Mouse (Mus musculus) forebrain, postnatal 0 days (tissue): Measurements from ENCODE around the gene Serac1. TPM values are rescaled to one million over a fixed set of nuclear protein-coding genes. Genes with fewer than 3 reads are reported as not detected.

Experiments
- ATAC-seq: fragments of 200-750 bp; cut with Nextera tagmentation; 2 replicates; pipeline ENCODE4 v1.8.0; 2017; ENCODE audit warnings: mild to moderate bottlenecking, moderate library complexity
- DNase-seq: peaks from one replicate; pipeline ENCODE4 v3.0.0-alpha.2; 2015
- H3K27ac ChIP-seq: fragments of 300-500 bp; sonication (generic); 2 replicates; pipeline ENCODE4 v1.5.1; 2014; ENCODE audit warnings: low read depth, mild to moderate bottlenecking, antibody characterized with exemption, low read length, moderate library complexity, mixed read lengths
- H3K27me3 ChIP-seq: fragments of 300-500 bp; sonication (generic); 2 replicates; pipeline ENCODE4 v1.6.1; 2014; ENCODE audit warnings: mild to moderate bottlenecking, low read length, mixed read lengths; ENCODE audit not compliant: insufficient read depth
- H3K36me3 ChIP-seq: fragments of 300-500 bp; sonication (generic); 2 replicates; pipeline ENCODE4 v1.6.1; 2014; ENCODE audit warnings: mild to moderate bottlenecking, moderate library complexity; ENCODE audit not compliant: insufficient read depth
- H3K4me1 ChIP-seq: fragments of 300-500 bp; sonication (generic); 2 replicates; pipeline ENCODE4 v1.6.1; 2014; ENCODE audit warnings: antibody characterized with exemption; ENCODE audit not compliant: insufficient read depth
- H3K4me2 ChIP-seq: fragments of 300-500 bp; sonication (generic); 2 replicates; pipeline ENCODE4 v1.6.1; 2014; ENCODE audit warnings: low read depth, mild to moderate bottlenecking, moderate library complexity
- H3K4me3 ChIP-seq: fragments of 300-500 bp; sonication (generic); 2 replicates; pipeline ENCODE4 v1.5.1; 2014; ENCODE audit warnings: low read depth, low read length, mixed read lengths
- H3K9ac ChIP-seq: fragments of 300-500 bp; sonication (generic); 2 replicates; pipeline ENCODE4 v1.6.1; 2014; ENCODE audit warnings: mild to moderate bottlenecking
- H3K9me3 ChIP-seq: fragments of 300-500 bp; sonication (generic); 2 replicates; pipeline ENCODE4 v1.6.1; 2016; ENCODE audit warnings: low read length
- CTCF ChIP-seq: sonication (generic); IDR thresholded peaks from 2 replicates; pipeline ENCODE4 v1.5.1; 2016; ENCODE audit warnings: antibody characterized with exemption, control low read depth, low read depth
- WGBS: fragments of 180-500 bp; shearing (Covaris S2); extraction: QIAGEN DNeasy Blood & Tissue Kit; methylation state at CpG from one replicate; pipeline ENCODE4 v1.1.7; 2014; 5-methylcytosine and 5-hydroxymethylcytosine counted together
- polyA plus RNA-seq: library from polyadenylated mRNA; unstranded; fragments of >200 nt; fragmentation: Nextera tagmentation; extraction: Ambion mirVana; gene quantifications from 2 replicates; pipeline ENCODE4 v1.2.1, GENCODE M21; 2015
- total RNA-seq: library from RNA; depleted of rRNA; stranded (reverse); fragments of >200 nt; gene quantifications from 2 replicates; pipeline ENCODE4 v1.2.3, GENCODE M21; 2014; rRNA removed

Gene Serac1
- total and polyA plus RNA-seq, 2 experiments from 2014 or later = 6.2 to 14.7 TPM

- Histone ChIP-seq H3K9me3 (no peaks in the 10 kb centered on the region), H3K27me3 (no peaks in the 10 kb centered on the region), H3K36me3 (no peaks in the 10 kb centered on the region), H3K27ac (no peak overlapping the region), H3K4me1 (no peaks in the 10 kb centered on the region), H3K4me3 (no peak overlapping the region), H3K9ac (no peak overlapping the region), H3K4me2 (no peak overlapping the region)
- 81% methylated on average over 5 of the region's 5 CpGs for WGBS
- TF ChIP-seq CTCF = no peak
- ATAC-seq (no peak), DNase-seq (no peak)
These were observed 80.5 kb downstream of the Serac1 start for GRCm38 (mm10) chr17:5999039-5999543.

- Histone ChIP-seq H3K27me3 (no peaks in the 10 kb centered on the region), H3K4me2 (no peak overlapping the region), H3K36me3 (no peaks in the 10 kb centered on the region), H3K27ac (no peak overlapping the region), H3K9ac (no peak overlapping the region), H3K4me1 (no peaks in the 10 kb centered on the region), H3K4me3 (no peak overlapping the region), H3K9me3 (no peaks in the 10 kb centered on the region)
- DNase-seq = no peak
- no peak for TF ChIP-seq CTCF
- ATAC-seq = no peak
These were observed 81.4 kb downstream of the Serac1 start for GRCm38 (mm10) chr17:5998235-5998500.

- Histone ChIP-seq H3K9ac (no peak overlapping the region), H3K27me3 (no peaks in the 10 kb centered on the region), H3K36me3 (no peaks in the 10 kb centered on the region), H3K27ac (no peak overlapping the region), H3K4me1 (no peaks in the 10 kb centered on the region), H3K4me2 (no peak overlapping the region), H3K4me3 (no peak overlapping the region), H3K9me3 (no peaks in the 10 kb centered on the region)
- no peak for TF ChIP-seq CTCF
- ATAC-seq (no peak), DNase-seq (no peak)
- 49% methylated on average over 16 of the region's 16 CpGs for WGBS
These were observed 81.9 kb downstream of the Serac1 start for GRCm38 (mm10) chr17:5997380-5998234.

- Histone ChIP-seq H3K9me3 (no peaks in the 10 kb centered on the region), H3K27me3 (no peaks in the 10 kb centered on the region), H3K27ac (no peak overlapping the region), H3K9ac (no peak overlapping the region), H3K4me2 (no peak overlapping the region), H3K4me3 (no peak overlapping the region), H3K4me1 (no peaks in the 10 kb centered on the region), H3K36me3 (no peaks in the 10 kb centered on the region)
- no peak for TF ChIP-seq CTCF
- ATAC-seq (no peak), DNase-seq (no peak)
- WGBS = 90% methylated on average over 14 of the region's 14 CpGs
These were observed 83.0 kb downstream of the Serac1 start for GRCm38 (mm10) chr17:5996589-5996988.

GRCm38 (mm10) chr17:5994606-5995005 is 84.9 kb downstream of the Serac1 start:
- Histone ChIP-seq H3K4me3 (no peak overlapping the region), H3K9me3 (no peaks in the 10 kb centered on the region), H3K4me1 (no peaks in the 10 kb centered on the region), H3K4me2 (no peak overlapping the region), H3K27me3 (no peaks in the 10 kb centered on the region), H3K36me3 (no peaks in the 10 kb centered on the region), H3K27ac (no peak overlapping the region), H3K9ac (no peak overlapping the region)
- TF ChIP-seq CTCF = no peak
- 72% methylated on average over 6 of the region's 6 CpGs for WGBS
- no peak for DNase-seq
- no peak for ATAC-seq

GRCm38 (mm10) chr17:5993581-5994260 is 85.8 kb downstream of the Serac1 start:
- Histone ChIP-seq H3K9me3 (no peaks in the 10 kb centered on the region), H3K4me1 (no peaks in the 10 kb centered on the region), H3K27me3 (no peaks in the 10 kb centered on the region), H3K9ac (no peak overlapping the region), H3K4me2 (no peak overlapping the region), H3K4me3 (no peak overlapping the region), H3K27ac (no peak overlapping the region), H3K36me3 (no peaks in the 10 kb centered on the region)
- no peak for DNase-seq
- no peak for ATAC-seq
- WGBS = 63% methylated on average over 3 of the region's 3 CpGs
- TF ChIP-seq CTCF = no peak

GRCm38 (mm10) chr17:5992866-5993580 is 86.5 kb downstream of the Serac1 start:
- Histone ChIP-seq H3K4me2 (no peak overlapping the region), H3K27me3 (no peaks in the 10 kb centered on the region), H3K9me3 (no peaks in the 10 kb centered on the region), H3K4me1 (no peaks in the 10 kb centered on the region), H3K9ac (no peak overlapping the region), H3K36me3 (no peaks in the 10 kb centered on the region), H3K27ac (no peak overlapping the region), H3K4me3 (no peak overlapping the region)
- WGBS = 79% methylated on average over 5 of the region's 5 CpGs
- ATAC-seq = no peak
- TF ChIP-seq CTCF = no peak
- no peak for DNase-seq

Other genes with a start within 250 kb of the Serac1 start
- gene Snx9, start 238.4 kb downstream of the Serac1 start, total RNA-seq = 7.6 and 8.7 TPM in 2 replicates
- 4.3 and 5.6 TPM in 2 replicates for gene Snx9, start 238.4 kb downstream of the Serac1 start, polyA plus RNA-seq
- 6.7 and 6.8 TPM in 2 replicates for gene Synj2, start 138.5 kb downstream of the Serac1 start, total RNA-seq
- gene Synj2, start 138.5 kb downstream of the Serac1 start, polyA plus RNA-seq = 1.8 and 3.6 TPM in 2 replicates
- 81.9 and 93.2 TPM in 2 replicates for gene Gtf2h5, start within 50 bp of the Serac1 start, total RNA-seq
- gene Gtf2h5, start within 50 bp of the Serac1 start, polyA plus RNA-seq = 240 and 271 TPM in 2 replicates
- gene Tulp4, start 26.7 kb upstream of the Serac1 start, total RNA-seq = 380 and 417 TPM in 2 replicates
- 82.4 and 92.0 TPM in 2 replicates for gene Tulp4, start 26.7 kb upstream of the Serac1 start, polyA plus RNA-seq
- gene Tmem181a, start 177.1 kb upstream of the Serac1 start, total RNA-seq = 62.2 and 71.9 TPM in 2 replicates
- gene Tmem181a, start 177.1 kb upstream of the Serac1 start, polyA plus RNA-seq = 40.3 and 59.0 TPM in 2 replicates
- gene Dynlt1a, start 237.8 kb upstream of the Serac1 start, total RNA-seq = 27.3 and 29.4 TPM in 2 replicates
- 30.8 and 33.4 TPM in 2 replicates for gene Dynlt1a, start 237.8 kb upstream of the Serac1 start, polyA plus RNA-seq